Mouse (Mus musculus): ENCODE data around the gene Rapsn. TPM values are rescaled to one million over a fixed set of nuclear protein-coding genes. Genes with fewer than 3 reads are reported as not detected.

The Rapsn gene
- total and polyA plus RNA-seq, 3 experiments: 0.15 TPM; not detected in 2

- no peaks in the 10 kb centered on the region for H3K9me3 ChIP-seq (replicated peaks; ENCODE audit: low read length)
- in situ Hi-C loops (cut with MboI; ENCODE audit: low pct_ligation_motif_present, low pct_unique_long_range_greater_than_20kb, low sequenced_read_pairs) (no loop called here), dilution Hi-C loops (cut with MboI; ENCODE audit: extremely low pct_ligation_motif_present, extremely low pct_unique_long_range_greater_than_20kb, low sequenced_read_pairs) (no loop called here)
- no peak for TF ChIP-seq MAX (IDR thresholded peaks at IDR 0.05; ENCODE audit: low read length)
- no peak for TF ChIP-seq KAT2A (IDR thresholded peaks at IDR 0.05; ENCODE audit: insufficient replicate concordance, low read length)
- no peak for TF ChIP-seq CTCF (conservative IDR thresholded peaks at IDR 0.05 in 1 of 2, IDR thresholded peaks at IDR 0.05 in 1 of 2; ENCODE audit: low read depth in 2 of 2, low read length in 2 of 2)
- no peak for TF ChIP-seq TBP (conservative IDR thresholded peaks at IDR 0.05; ENCODE audit: low read depth, low read length)
- TF ChIP-seq E2F4 (IDR thresholded peaks at IDR 0.05; ENCODE audit: insufficient replicate concordance, low read depth, low read length): no peak
- no peak for TF ChIP-seq SMC3 (IDR thresholded peaks at IDR 0.05; ENCODE audit: low read depth, low read length)
- TF ChIP-seq MYC (IDR thresholded peaks at IDR 0.05; ENCODE audit: low read depth, low read length): no peak
- TF ChIP-seq ELF1 (IDR thresholded peaks at IDR 0.05; ENCODE audit: low read depth, low read length): no peak
- no peak for TF ChIP-seq CHD1 (IDR thresholded peaks at IDR 0.05; ENCODE audit: low read depth, low read length)
- TF ChIP-seq CHD2 (IDR thresholded peaks at IDR 0.05; ENCODE audit: low read length): no peak
- TF ChIP-seq RAD21 (IDR thresholded peaks at IDR 0.05; ENCODE audit: low read depth, low read length): no peak
- TF ChIP-seq MXI1 (IDR thresholded peaks at IDR 0.05; ENCODE audit: low read depth, low read length): no peak
- no peak for TF ChIP-seq RCOR1 (conservative IDR thresholded peaks at IDR 0.05; ENCODE audit: low read depth, low read length)
- no peak for TF ChIP-seq NRF1 (IDR thresholded peaks at IDR 0.05; ENCODE audit: low read depth, low read length)
- H3K9ac ChIP-seq (ENCODE audit: insufficient read depth, low read depth): peak overlapping the region; percentile 54
- DNase-seq (ENCODE audit: extremely low read depth): no peak
- no peaks in the 10 kb centered on the region for H3K79me2 ChIP-seq (replicated peaks; ENCODE audit: control insufficient read depth, extremely low read depth, insufficient read depth, poor library complexity, severe bottlenecking)
- H3K4me2 ChIP-seq (ENCODE audit: insufficient read depth, low read depth, poor library complexity, severe bottlenecking): peak overlapping the region; percentile 52
- no peak overlapping the region for H3K27ac ChIP-seq (ENCODE audit: insufficient read depth, low read depth)
- H3K4me1 ChIP-seq (ENCODE audit: control insufficient read depth in 1 of 2, insufficient read depth in 2 of 2): peaks cover 20 to 35% of the 10 kb centered on the region in 2 experiments
- H3K36me3 ChIP-seq (replicated peaks in 1 of 2; ENCODE audit: control insufficient read depth in 1 of 2, insufficient read depth in 1 of 2, low read length in 1 of 2): peaks cover 13 to 34% of the 10 kb centered on the region in 2 experiments
- H3K4me3 ChIP-seq (replicated peaks in 1 of 3; ENCODE audit: low read depth in 2 of 3, low read length in 2 of 3, poor library complexity in 1 of 3): peak overlapping the region; percentile 71 to 89 (median 75)
- no peaks in the 10 kb centered on the region for H3K27me3 ChIP-seq (replicated peaks)
These were observed 34.0 kb downstream of the Rapsn start for GRCm38 (mm10) chr2:91069306-91070000.

GRCm38 (mm10) chr2:91070076-91070800, 34.8 kb downstream of the Rapsn start, which contains the start of gene Slc39a13:
Gene Slc39a13, minus strand, starts transcription at chr2:91070417.
- peak within 1 kb of the TSS; percentile 54 for H3K9ac ChIP-seq (ENCODE audit: insufficient read depth, low read depth)
- no peaks in the 10 kb centered on the region for H3K79me2 ChIP-seq (replicated peaks; ENCODE audit: control insufficient read depth, extremely low read depth, insufficient read depth, poor library complexity, severe bottlenecking)
- H3K27me3 ChIP-seq (replicated peaks): no peaks in the 10 kb centered on the region
- H3K4me3 ChIP-seq (replicated peaks in 1 of 3; ENCODE audit: low read depth in 2 of 3, low read length in 2 of 3, poor library complexity in 1 of 3): peak within 1 kb of the TSS; percentile 71 to 89 (median 75)
- H3K27ac ChIP-seq (ENCODE audit: insufficient read depth, low read depth): peak within 1 kb of the TSS; percentile 67
- no peaks in the 10 kb centered on the region for H3K9me3 ChIP-seq (replicated peaks; ENCODE audit: low read length)
- H3K4me1 ChIP-seq (ENCODE audit: control insufficient read depth in 1 of 2, insufficient read depth in 2 of 2): peaks cover 20 to 35% of the 10 kb centered on the region in 2 experiments
- dilution Hi-C loops (cut with MboI; ENCODE audit: extremely low pct_ligation_motif_present, extremely low pct_unique_long_range_greater_than_20kb, low sequenced_read_pairs) (no loop called here), in situ Hi-C loops (cut with MboI; ENCODE audit: low pct_ligation_motif_present, low pct_unique_long_range_greater_than_20kb, low sequenced_read_pairs) (no loop called here)
- DNase-seq (ENCODE audit: extremely low read depth): peak; percentile 95
- H3K4me2 ChIP-seq (ENCODE audit: insufficient read depth, low read depth, poor library complexity, severe bottlenecking): peak within 1 kb of the TSS; percentile 52
- peaks cover 8 to 28% of the 10 kb centered on the region in 2 experiments for H3K36me3 ChIP-seq (replicated peaks in 1 of 2; ENCODE audit: control insufficient read depth in 1 of 2, insufficient read depth in 1 of 2, low read length in 1 of 2)
- TF ChIP-seq POLR2A (IDR thresholded peaks at IDR 0.05; ENCODE audit: low read depth, low read length): peak; percentile 23
- TF ChIP-seq CHD2 (IDR thresholded peaks at IDR 0.05; ENCODE audit: low read length): peak; percentile 35; the same call in 1 of the 2 replicates
- peak; percentile 97 for TF ChIP-seq HCFC1 (IDR thresholded peaks at IDR 0.05; ENCODE audit: low read depth, low read length)
- peak; percentile 77; the same call in 1 of the 2 replicates for TF ChIP-seq KAT2A (IDR thresholded peaks at IDR 0.05; ENCODE audit: insufficient replicate concordance, low read length)
- peak; percentile 87 for TF ChIP-seq SIN3A (IDR thresholded peaks at IDR 0.05; ENCODE audit: low read length)
- TF ChIP-seq CTCF (conservative IDR thresholded peaks at IDR 0.05 in 1 of 2, IDR thresholded peaks at IDR 0.05 in 1 of 2; ENCODE audit: low read depth in 2 of 2, low read length in 2 of 2): peak; percentile 17 to 99; a peak in 2 of 4 replicates
- peak; percentile 78 for TF ChIP-seq MAX (IDR thresholded peaks at IDR 0.05; ENCODE audit: low read length)
- TF ChIP-seq IRF4 (IDR thresholded peaks at IDR 0.05; ENCODE audit: low read depth, low read length): peak; percentile 84
- peak; percentile 93 for TF ChIP-seq ELF1 (IDR thresholded peaks at IDR 0.05; ENCODE audit: low read depth, low read length)
- peak; percentile 61 for TF ChIP-seq ZMIZ1 (IDR thresholded peaks at IDR 0.05; ENCODE audit: low read depth, low read length)
- peak; percentile 71; the same call in 1 of the 2 replicates for TF ChIP-seq MAFK (IDR thresholded peaks at IDR 0.05; ENCODE audit: insufficient replicate concordance, low read length)
- TF ChIP-seq MXI1 (IDR thresholded peaks at IDR 0.05; ENCODE audit: low read depth, low read length): peak; percentile 89
- no peak for TF ChIP-seq POLR2AphosphoS2 (IDR thresholded peaks at IDR 0.05; ENCODE audit: low read depth, low read length)
- TF ChIP-seq E2F4 (IDR thresholded peaks at IDR 0.05; ENCODE audit: insufficient replicate concordance, low read depth, low read length): peak; percentile 29; the same call in 1 of the 2 replicates
- peak; percentile 98 for TF ChIP-seq SMC3 (IDR thresholded peaks at IDR 0.05; ENCODE audit: low read depth, low read length)
- TF ChIP-seq TBP (conservative IDR thresholded peaks at IDR 0.05; ENCODE audit: low read depth, low read length): no peak
- TF ChIP-seq ZC3H11A (IDR thresholded peaks at IDR 0.05; ENCODE audit: low read depth, low read length): peak; percentile 93
- TF ChIP-seq BHLHE40 (IDR thresholded peaks at IDR 0.05; ENCODE audit: low read depth, low read length): peak; percentile 54
- TF ChIP-seq USF2 (conservative IDR thresholded peaks at IDR 0.05; ENCODE audit: low read depth, low read length): no peak
- TF ChIP-seq ETS1 (conservative IDR thresholded peaks at IDR 0.05; ENCODE audit: low read depth, low read length): peak; percentile 66
- 0 out of 2 replicates have a peak, but pooled peaks have one; percentile 23 for TF ChIP-seq USF1 (IDR thresholded peaks at IDR 0.05; ENCODE audit: low read depth, low read length)
- peak; percentile 63; the same call in 1 of the 2 replicates for TF ChIP-seq EP300 (IDR thresholded peaks at IDR 0.05; ENCODE audit: low read length)
- peak; percentile 99 for TF ChIP-seq RAD21 (IDR thresholded peaks at IDR 0.05; ENCODE audit: low read depth, low read length)
- TF ChIP-seq ZNF384 (IDR thresholded peaks at IDR 0.05; ENCODE audit: low read depth, low read length): peak; percentile 30; the same call in 1 of the 2 replicates

Measured in CH12.LX (cell line).